Mouse (Mus musculus) lung, postnatal 0 days (tissue): Measurements from ENCODE around the gene Nell1.

ENCODE experiments used
- CTCF ChIP-seq: IDR thresholded peaks from 2 replicates; pipeline ENCODE4 v1.5.1; 2016; ENCODE audit warnings: antibody characterized with exemption, mild to moderate bottlenecking
- EP300 ChIP-seq: IDR thresholded peaks from 2 replicates; pipeline ENCODE4 v1.6.1; 2016; ENCODE audit warnings: antibody characterized with exemption, mild to moderate bottlenecking, control low read depth

DNA sequence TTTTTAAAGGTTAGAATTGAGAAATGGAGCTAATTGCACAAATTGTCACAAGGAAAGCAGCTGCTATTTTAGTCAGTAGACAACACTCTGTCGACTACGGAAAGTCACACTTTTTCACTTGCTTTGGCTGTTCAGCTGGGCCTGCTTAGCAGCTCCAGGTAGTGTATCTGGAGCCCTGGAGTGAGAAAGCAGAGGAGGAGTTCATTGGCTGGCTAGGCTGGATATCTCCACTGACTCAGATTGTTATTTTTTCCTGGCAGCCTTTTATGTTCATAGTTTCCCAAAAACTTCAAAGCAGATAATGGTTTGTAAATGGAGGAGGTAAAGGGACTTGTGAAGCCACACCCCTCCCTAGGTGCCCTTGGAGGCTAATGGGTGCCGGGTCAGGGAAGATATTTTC is 163.0 kb downstream of the Nell1 start:
- TF ChIP-seq CTCF (no peak), EP300 (no peak)
